Mouse (Mus musculus): ENCODE measurements at regions not wholly inside any gene's neighbourhood (a gene's known extent, or its start where the extent isn't known, plus 50 kb on each side); places are given as distances from the start of the nearest gene placed in this dataset.

- no peak for DNase-seq (ENCODE audit: low spot score in 2 of 2)
These were observed 53.4 kb upstream of the Nab1 start for GRCm38 (mm10) chr1:52553871-52554270.

- no peak for DNase-seq (ENCODE audit: low spot score in 2 of 2)
These were observed 64.7 kb upstream of the Nemp2 start for GRCm38 (mm10) chr1:52565812-52566211.

- no peak for DNase-seq (ENCODE audit: low spot score in 2 of 2)
These were observed 58.8 kb upstream of the Nemp2 start for GRCm38 (mm10) chr1:52571674-52572073.

- peak; percentile 30 to 57 for DNase-seq (ENCODE audit: low spot score in 2 of 2)
These were observed 52.0 kb upstream of the Nemp2 start for GRCm38 (mm10) chr1:52578298-52579056.

GRCm38 (mm10) chr1:52580132-52580896 lies 50.2 kb upstream of the Nemp2 start:
- no peak for DNase-seq (ENCODE audit: low spot score in 2 of 2)

All from spleen, postnatal 10 days (tissue).